Mouse (Mus musculus) limb, embryonic 15.5 days (tissue): ENCODE results near the gene Atp6v0a1. TPM values are rescaled to one million over a fixed set of nuclear protein-coding genes. Genes with fewer than 3 reads are reported as not detected.
"Not testable (repeated sequence)": the region's sequence is repeated elsewhere in the genome, so short reads cannot be mapped to it uniquely, and the experiment has no call there.

Experiments used
- ATAC-seq: fragments of 200-750 bp; cut with Nextera tagmentation; 2 replicates; pipeline ENCODE4 v1.8.0; 2017; ENCODE audit warnings: low read depth, moderate TSS enrichment; ENCODE audit not compliant: insufficient number of reproducible peaks, low FRiP score, low TSS enrichment
- H3K27ac ChIP-seq: fragments of 300-500 bp; sonication (generic); 2 replicates; pipeline ENCODE4 v1.5.1; 2015; ENCODE audit warnings: moderate library complexity, mild to moderate bottlenecking, inconsistent platforms
- H3K27me3 ChIP-seq: fragments of 300-500 bp; sonication (generic); 2 replicates; pipeline ENCODE4 v1.6.1; 2015; ENCODE audit warnings: inconsistent platforms
- H3K36me3 ChIP-seq: fragments of 300-500 bp; sonication (generic); 2 replicates; pipeline ENCODE4 v1.6.1; 2015; ENCODE audit warnings: inconsistent platforms
- H3K4me1 ChIP-seq: fragments of 300-500 bp; sonication (generic); 2 replicates; pipeline ENCODE4 v1.6.1; 2015; ENCODE audit warnings: inconsistent platforms
- H3K4me2 ChIP-seq: fragments of 300-500 bp; sonication (generic); 2 replicates; pipeline ENCODE4 v1.6.1; 2015; ENCODE audit warnings: mild to moderate bottlenecking, inconsistent platforms
- H3K4me3 ChIP-seq: fragments of 300-500 bp; sonication (generic); 2 replicates; pipeline ENCODE4 v1.5.1; 2015; ENCODE audit warnings: mild to moderate bottlenecking, inconsistent platforms
- H3K9ac ChIP-seq: fragments of 300-500 bp; sonication (generic); 2 replicates; pipeline ENCODE4 v1.6.1; 2015; ENCODE audit warnings: inconsistent platforms
- H3K9me3 ChIP-seq: fragments of 300-500 bp; sonication (generic); 2 replicates; pipeline ENCODE4 v1.6.1; 2016; ENCODE audit warnings: inconsistent platforms
- WGBS: fragments of 180-500 bp; shearing (Covaris S2); methylation state at CpG from one replicate; pipeline ENCODE4 v1.1.7; 2015; 5-methylcytosine and 5-hydroxymethylcytosine counted together
- polyA plus RNA-seq: library from polyadenylated mRNA; unstranded; fragments of >200 nt; fragmentation: Nextera tagmentation; extraction: Ambion mirVana; gene quantifications from 2 replicates; pipeline ENCODE4 v1.2.1, GENCODE M21; 2015

Gene Atp6v0a1
- polyA plus RNA-seq, 1 experiment from 2014 or later, result 43.6 TPM

- H3K27ac ChIP-seq, result no peak overlapping the region
- H3K36me3 ChIP-seq, result no peaks in the 10 kb centered on the region
- H3K27me3 ChIP-seq, result 0 out of 2 replicates have a peak, but pooled peaks cover 3% of the 10 kb centered on the region
- no peak overlapping the region for H3K9ac ChIP-seq
- 65% methylated on average over 3 of the region's 3 CpGs for WGBS
- no peak overlapping the region for H3K4me3 ChIP-seq
- H3K4me2 ChIP-seq, result no peak overlapping the region
- no peaks in the 10 kb centered on the region for H3K9me3 ChIP-seq
- ATAC-seq, result no peak
- no peaks in the 10 kb centered on the region for H3K4me1 ChIP-seq
Measured at GRCm38 (mm10) chr11:100999254-100999653, 10.0 kb upstream of the Atp6v0a1 start.

DNA sequence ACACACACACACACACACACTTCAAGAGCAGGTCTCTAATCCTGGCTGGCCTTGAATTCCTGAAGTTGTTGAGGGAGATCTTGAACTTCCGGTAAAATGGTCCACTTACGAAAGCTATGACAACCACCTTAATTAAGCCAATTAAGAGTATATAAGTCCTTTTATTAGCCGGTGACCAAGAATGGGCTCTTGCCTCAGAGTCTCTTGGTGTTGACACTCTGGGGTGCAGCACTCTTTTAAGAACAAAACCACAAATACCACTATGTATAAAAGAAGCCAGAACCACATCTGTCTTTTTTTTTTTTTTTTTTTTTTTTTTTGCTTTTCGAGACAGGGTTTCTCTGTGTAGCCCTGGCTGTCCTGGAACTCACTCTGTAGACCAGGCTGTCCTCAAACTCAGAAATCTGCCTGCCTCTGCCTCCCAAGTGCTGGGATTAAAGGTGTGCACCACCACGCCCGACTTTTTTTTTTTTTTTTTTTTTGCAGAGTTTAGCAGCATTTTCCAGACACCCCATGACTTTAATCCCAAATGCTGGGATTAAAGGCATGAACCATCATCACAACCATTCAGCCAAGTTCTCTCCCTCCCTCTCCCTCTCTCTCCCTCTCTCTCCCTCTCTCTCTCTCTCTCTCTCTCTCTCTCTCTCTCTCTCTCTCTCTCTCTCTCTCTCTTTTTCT lies 7.2 kb upstream of the Atp6v0a1 start:
- not testable (repeated sequence) for H3K27me3 ChIP-seq, H3K9ac ChIP-seq, H3K4me3 ChIP-seq, H3K4me2 ChIP-seq, H3K4me1 ChIP-seq, ATAC-seq, H3K36me3 ChIP-seq, H3K27ac ChIP-seq, H3K9me3 ChIP-seq
- 61% methylated on average over 5 of the region's 6 CpGs for WGBS

DNA sequence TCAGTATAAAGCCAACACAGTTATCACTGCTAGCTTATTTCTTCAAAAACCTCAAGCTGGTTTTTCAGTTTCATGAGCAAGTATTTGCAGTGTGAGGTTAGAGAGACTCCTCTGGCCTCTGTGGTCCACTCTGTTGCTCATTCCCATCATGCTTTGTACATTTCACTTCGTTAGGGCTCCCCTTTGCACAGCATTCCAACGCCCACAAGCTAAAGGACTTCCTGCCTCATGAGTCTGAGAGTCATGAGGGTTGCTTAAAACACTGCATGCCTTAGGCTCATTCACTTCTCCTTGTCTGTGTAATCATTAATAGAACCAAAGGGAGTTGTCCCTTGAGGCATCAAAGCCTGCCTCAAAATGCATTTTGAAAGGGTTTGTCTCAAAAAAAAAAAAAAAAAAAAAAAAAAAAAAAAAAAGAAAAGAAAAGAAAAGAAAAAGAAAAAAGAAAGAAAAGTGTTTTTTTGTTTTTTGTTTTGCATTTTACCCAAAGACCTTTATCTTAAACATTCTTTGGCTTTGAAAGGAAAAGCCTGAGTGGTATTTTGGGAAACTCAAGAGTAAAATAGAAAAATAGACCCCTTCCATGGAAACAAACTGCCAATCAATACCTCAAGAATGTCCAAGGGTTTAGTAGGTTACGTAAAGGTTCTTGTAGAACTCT lies 6.1 kb upstream of the Atp6v0a1 start:
- H3K27me3 ChIP-seq, result peaks cover 3% of the 10 kb centered on the region; the same call in 1 of the 2 replicates
- H3K9me3 ChIP-seq, result no peaks in the 10 kb centered on the region
- no peak overlapping the region for H3K9ac ChIP-seq
- H3K4me3 ChIP-seq, result no peak overlapping the region
- H3K36me3 ChIP-seq, result no peaks in the 10 kb centered on the region
- WGBS, result 47% methylated on average over 3 of the region's 3 CpGs
- no peak for ATAC-seq
- H3K27ac ChIP-seq, result no peak overlapping the region
- H3K4me2 ChIP-seq, result no peak overlapping the region
- H3K4me1 ChIP-seq, result no peaks in the 10 kb centered on the region

- Histone ChIP-seq H3K36me3 (peaks cover 11% of the 10 kb centered on the region), H3K27ac (peak overlapping the region; percentile 84)
Measured at GRCm38 (mm10) chr11:101008206-101009045, 826 bp upstream of the Atp6v0a1 start.

DNA sequence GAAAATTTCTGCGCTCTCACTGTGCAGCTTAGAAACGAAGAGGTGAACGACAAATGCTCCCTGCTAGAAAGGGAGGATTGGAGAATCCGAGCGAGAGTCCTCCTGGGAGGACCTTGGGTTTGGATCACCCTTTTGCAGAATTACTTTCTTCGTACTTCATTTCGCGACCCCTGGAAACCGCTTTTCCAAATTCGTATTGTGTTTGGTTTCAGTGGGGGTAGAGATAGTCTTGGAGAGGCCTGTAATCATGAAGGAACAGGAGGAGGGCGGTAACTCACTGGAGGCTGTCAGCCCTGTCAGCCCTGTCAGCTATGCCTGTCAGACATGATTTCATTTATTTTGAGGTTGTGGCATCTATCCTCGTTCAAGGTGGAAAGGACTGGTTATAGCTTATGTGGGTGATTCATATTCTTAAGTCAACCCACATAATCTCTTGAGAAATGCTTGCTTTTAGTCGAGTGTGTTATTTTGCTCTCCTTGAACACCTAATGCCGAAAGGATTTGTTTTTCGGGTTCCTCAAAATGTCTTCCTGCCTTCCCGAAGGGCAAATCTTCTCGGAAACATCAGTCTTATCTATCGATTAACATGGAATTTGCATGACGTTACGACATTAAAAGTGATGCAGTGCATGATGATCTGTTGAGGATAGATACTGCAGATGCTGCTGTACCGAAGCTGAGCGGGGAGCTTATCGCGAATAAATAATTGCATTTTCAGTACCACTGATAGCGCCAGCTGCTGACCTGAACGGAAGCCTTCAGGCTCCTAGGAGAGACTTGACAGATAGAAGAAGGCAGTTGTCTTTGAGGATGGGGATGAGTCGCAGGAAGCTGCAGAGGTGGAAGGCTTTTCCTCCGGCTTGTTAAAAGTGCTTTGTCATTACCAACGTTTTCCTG lies 884 bp downstream of the Atp6v0a1 start:
- H3K36me3 ChIP-seq, result peaks cover 23% of the 10 kb centered on the region
- H3K4me2 ChIP-seq, result peak overlapping the region; percentile 46
- peak overlapping the region; percentile 66 for H3K9ac ChIP-seq
- H3K9me3 ChIP-seq, result no peaks in the 10 kb centered on the region
- 11% methylated on average over 29 of the region's 29 CpGs for WGBS
- H3K27ac ChIP-seq, result peak overlapping the region; percentile 78
- ATAC-seq, result no peak
- H3K27me3 ChIP-seq, result no peaks in the 10 kb centered on the region; the same call in 1 of the 2 replicates
- H3K4me1 ChIP-seq, result peaks cover 12% of the 10 kb centered on the region
- peak overlapping the region; percentile 66 for H3K4me3 ChIP-seq

More at GRCm38 (mm10) chr11:101008206-101009045, 826 bp upstream of the Atp6v0a1 start:
- H3K9me3 ChIP-seq, result no peaks in the 10 kb centered on the region
- H3K9ac ChIP-seq, result 0 out of 2 replicates have a peak overlapping the region, but pooled peaks have one; percentile 24
- 52% methylated on average over 14 of the region's 14 CpGs for WGBS
- peaks cover 12% of the 10 kb centered on the region for H3K4me1 ChIP-seq
- H3K4me2 ChIP-seq, result peak overlapping the region; percentile 46
- ATAC-seq, result no peak
- no peaks in the 10 kb centered on the region; the same call in 1 of the 2 replicates for H3K27me3 ChIP-seq
- H3K4me3 ChIP-seq, result peak overlapping the region; percentile 66

- 81% methylated on average over 6 of the region's 6 CpGs for WGBS
- ATAC-seq, result no peak
- H3K27me3 ChIP-seq, result no peaks in the 10 kb centered on the region; the same call in 1 of the 2 replicates
- no peak overlapping the region for H3K27ac ChIP-seq
- peaks cover 12% of the 10 kb centered on the region for H3K4me1 ChIP-seq
- H3K4me2 ChIP-seq, result no peak overlapping the region
- no peak overlapping the region for H3K9ac ChIP-seq
- no peak overlapping the region for H3K4me3 ChIP-seq
- H3K9me3 ChIP-seq, result no peaks in the 10 kb centered on the region
- H3K36me3 ChIP-seq, result peaks cover 27% of the 10 kb centered on the region
Measured at GRCm38 (mm10) chr11:101011641-101012040, 2.4 kb downstream of the Atp6v0a1 start.

- no peak for ATAC-seq
- peaks cover 56% of the 10 kb centered on the region for H3K36me3 ChIP-seq
- 77% methylated on average over 12 of the region's 12 CpGs for WGBS
Measured at GRCm38 (mm10) chr11:101023371-101023770, 14.1 kb downstream of the Atp6v0a1 start.

DNA sequence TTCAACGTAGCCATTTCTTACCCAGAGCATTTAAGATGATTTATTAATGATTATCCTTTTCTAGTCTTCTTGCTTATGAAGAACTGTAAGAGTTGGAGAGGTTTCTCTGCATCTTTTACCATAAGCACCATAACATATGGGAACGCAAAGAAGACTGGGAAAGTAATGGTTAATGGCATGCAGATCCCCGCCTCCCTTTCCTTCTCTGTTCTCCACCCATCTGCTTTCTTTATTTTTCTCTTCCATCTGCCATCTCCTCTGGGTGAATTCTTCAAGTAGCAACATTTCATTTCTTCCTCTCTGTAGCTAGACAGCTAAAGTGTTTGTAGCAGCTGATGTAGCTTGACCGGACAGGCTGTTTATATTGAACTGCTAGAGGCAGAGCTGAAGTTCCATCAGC lies 14.7 kb downstream of the Atp6v0a1 start:
- no peak for ATAC-seq
- no peak overlapping the region for H3K9ac ChIP-seq
- peaks cover 55% of the 10 kb centered on the region for H3K36me3 ChIP-seq
- H3K4me1 ChIP-seq, result no peaks in the 10 kb centered on the region
- 93% methylated on average over 4 of the region's 4 CpGs for WGBS
- H3K4me2 ChIP-seq, result no peak overlapping the region
- H3K27ac ChIP-seq, result no peak overlapping the region
- no peak overlapping the region for H3K4me3 ChIP-seq
- no peaks in the 10 kb centered on the region for H3K27me3 ChIP-seq
- H3K9me3 ChIP-seq, result no peaks in the 10 kb centered on the region

More at GRCm38 (mm10) chr11:101023371-101023770, 14.1 kb downstream of the Atp6v0a1 start:
- no peaks in the 10 kb centered on the region for H3K27me3 ChIP-seq
- H3K4me3 ChIP-seq, result no peak overlapping the region
- no peak overlapping the region for H3K9ac ChIP-seq
- H3K9me3 ChIP-seq, result no peaks in the 10 kb centered on the region
- H3K4me1 ChIP-seq, result no peaks in the 10 kb centered on the region
- H3K27ac ChIP-seq, result no peak overlapping the region
- H3K4me2 ChIP-seq, result no peak overlapping the region

GRCm38 (mm10) chr11:101027121-101027520 lies 17.9 kb downstream of the Atp6v0a1 start:
- Histone ChIP-seq H3K4me1 (no peaks in the 10 kb centered on the region), H3K9ac (no peak overlapping the region), H3K9me3 (no peaks in the 10 kb centered on the region), H3K4me3 (no peak overlapping the region), H3K27me3 (no peaks in the 10 kb centered on the region), H3K4me2 (no peak overlapping the region), H3K27ac (no peak overlapping the region), H3K36me3 (peaks cover 47% of the 10 kb centered on the region)
- WGBS, result 89% methylated on average over 11 of the region's 11 CpGs
- no peak for ATAC-seq

DNA sequence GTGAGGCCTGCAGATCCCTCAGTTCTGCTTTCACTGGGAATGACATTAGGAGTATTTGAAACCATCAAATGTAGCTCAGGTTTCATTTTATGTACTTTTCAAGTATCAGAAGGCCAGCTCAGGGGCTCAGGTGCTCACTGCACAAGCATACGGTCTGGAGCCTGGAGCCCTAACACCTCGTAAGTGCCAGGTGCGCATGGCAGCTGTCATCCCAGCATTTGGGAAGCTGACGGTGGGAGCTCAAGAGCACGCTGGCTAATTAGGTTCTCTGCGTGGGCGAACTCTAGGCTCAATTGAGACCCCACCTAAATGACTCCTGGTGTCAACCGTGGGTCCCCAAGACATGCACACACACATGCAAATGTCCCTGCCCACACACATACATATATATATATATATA lies 20.1 kb downstream of the Atp6v0a1 start:
- H3K27ac ChIP-seq, result no peak overlapping the region
- 62% methylated on average over 8 of the region's 8 CpGs for WGBS
- no peak overlapping the region for H3K4me3 ChIP-seq
- ATAC-seq, result no peak
- no peak overlapping the region for H3K9ac ChIP-seq
- no peak overlapping the region for H3K4me2 ChIP-seq
- H3K27me3 ChIP-seq, result no peaks in the 10 kb centered on the region
- no peaks in the 10 kb centered on the region for H3K9me3 ChIP-seq
- no peaks in the 10 kb centered on the region for H3K4me1 ChIP-seq
- H3K36me3 ChIP-seq, result peaks cover 52% of the 10 kb centered on the region
